Mouse (Mus musculus) gastrocnemius, adult 2 months (tissue): Measurements from ENCODE around the gene Casp8ap2. TPM values are rescaled to one million over a fixed set of nuclear protein-coding genes. Genes with fewer than 3 reads are reported as not detected.

Source experiments
- DNase-seq: peaks from one replicate; pipeline ENCODE4 v3.0.0; 2022
- H3K27ac ChIP-seq: fragments of 200-600 bp; 2 replicates; pipeline ENCODE4 v1.8.1; 2022; ENCODE audit warnings: mild to moderate bottlenecking
- H3K4me3 ChIP-seq: fragments of 200-600 bp; 2 replicates; pipeline ENCODE4 v1.8.1; 2022; ENCODE audit warnings: mild to moderate bottlenecking, moderate library complexity
- CTCF ChIP-seq: fragments of 200-600 bp; IDR thresholded peaks from 2 replicates; pipeline ENCODE4 v1.8.1; 2022; ENCODE audit warnings: antibody characterized with exemption, mild to moderate bottlenecking, moderate library complexity
- intact Hi-C: fragments of 180-260 bp; cut with DNase I; formaldehyde crosslinking; loops from one replicate; pipeline ENCODE4 v1.15.1; 2025
- total RNA-seq, 2 experiments: library from RNA; stranded (reverse); gene quantifications; 2 replicates each; pipeline ENCODE4 v1.2.3; 2021

Gene Casp8ap2
- total RNA-seq, 2 experiments from 2014 or later = 4.3 to 5.0 TPM

DNA sequence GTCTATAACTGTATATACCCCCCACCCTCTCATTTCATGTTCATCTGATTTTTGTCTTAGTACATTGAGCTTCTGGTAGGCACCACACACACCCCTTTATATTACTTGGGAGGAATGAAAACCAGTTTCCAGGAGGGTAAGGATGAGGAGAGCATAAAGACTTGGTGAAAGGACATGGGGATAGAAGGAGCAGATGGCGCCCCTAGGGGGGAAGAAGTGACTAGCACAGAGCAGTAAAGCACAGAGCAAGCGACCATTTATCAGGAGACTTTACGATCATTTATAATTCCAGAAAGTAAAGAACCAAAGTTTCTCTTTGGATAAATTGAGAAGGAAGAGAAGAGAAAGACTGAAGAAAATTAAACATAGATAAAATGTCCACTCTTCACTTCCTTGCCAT is 65.6 kb downstream of the Casp8ap2 start:
- intact Hi-C loops = no loop called here
- Histone ChIP-seq H3K27ac (no peak overlapping the region), H3K4me3 (no peak overlapping the region)
- peak; percentile 21; the same call in 1 of the 2 replicates for TF ChIP-seq CTCF
- DNase-seq = no peak

- TF ChIP-seq CTCF = no peak
- no peak for DNase-seq
- intact Hi-C loops = no loop called here
- Histone ChIP-seq H3K4me3 (no peak overlapping the region), H3K27ac (no peak overlapping the region)
Measured at GRCm38 (mm10) chr4:32682471-32682870, 67.2 kb downstream of the Casp8ap2 start.

GRCm38 (mm10) chr4:32683061-32683582 is 67.9 kb downstream of the Casp8ap2 start:
- intact Hi-C loops = no loop called here
- H3K27ac ChIP-seq = no peak overlapping the region
- no peak overlapping the region for H3K4me3 ChIP-seq
- TF ChIP-seq CTCF = no peak
- DNase-seq = no peak

Other genes starting within 250 kb of the Casp8ap2 start
- not detected for gene Gja10, start 12.7 kb upstream of the Casp8ap2 start, total RNA-seq
- 1 to 10 TPM; 6.1 to 8.6 TPM for gene Mdn1, start 41.7 kb downstream of the Casp8ap2 start, total RNA-seq
- 10 to 100 TPM; 15.7 to 26.1 TPM for gene Lyrm2, start 184.8 kb downstream of the Casp8ap2 start, total RNA-seq